Mouse (Mus musculus) forebrain, embryonic 10.5 days (tissue): ENCODE data around the gene Cln6. TPM values are rescaled to one million over a fixed set of nuclear protein-coding genes. Genes with fewer than 3 reads are reported as not detected.
"Not testable (repeated sequence)": the region's sequence is repeated elsewhere in the genome, so short reads cannot be mapped to it uniquely, and the experiment has no call there.

Source experiments
- DNase-seq: peaks from one replicate; pipeline ENCODE4 v3.0.0-alpha.2; 2017; ENCODE audit warnings: low spot score; ENCODE audit errors: extremely low spot score
- H3K27ac ChIP-seq: fragments of 300-500 bp; sonication (generic); 2 replicates; pipeline ENCODE4 v1.5.1; 2016; ENCODE audit warnings: mild to moderate bottlenecking
- H3K27me3 ChIP-seq: fragments of 300-500 bp; sonication (generic); 2 replicates; pipeline ENCODE4 v1.6.1; 2016; ENCODE audit warnings: mild to moderate bottlenecking; ENCODE audit not compliant: poor library complexity, severe bottlenecking
- H3K36me3 ChIP-seq: fragments of 300-500 bp; sonication (generic); replicated peaks from 2 replicates; pipeline ENCODE4 v1.6.1; 2016; ENCODE audit warnings: mild to moderate bottlenecking, moderate library complexity
- H3K4me1 ChIP-seq: fragments of 300-500 bp; sonication (generic); 2 replicates; pipeline ENCODE4 v1.6.1; 2016
- H3K4me3 ChIP-seq: fragments of 300-500 bp; sonication (generic); 2 replicates; pipeline ENCODE4 v1.5.1; 2016; ENCODE audit warnings: mild to moderate bottlenecking, moderate library complexity
- H3K9me3 ChIP-seq: fragments of 300-500 bp; sonication (generic); 2 replicates; pipeline ENCODE4 v1.6.1; 2016; ENCODE audit warnings: mild to moderate bottlenecking, moderate library complexity
- WGBS: fragments of 180-500 bp; shearing (Covaris S2); methylation state at CpG from one replicate; pipeline ENCODE4 v1.1.7; 2016; 5-methylcytosine and 5-hydroxymethylcytosine counted together
- polyA plus RNA-seq: library from polyadenylated mRNA; unstranded; fragments of >200 nt; fragmentation: Nextera tagmentation; extraction: Ambion mirVana; gene quantifications from 2 replicates; pipeline ENCODE4 v1.2.1, GENCODE M21; 2016

Cln6 gene
- polyA plus RNA-seq, 1 experiment from 2014 or later = 16.5 TPM

DNA sequence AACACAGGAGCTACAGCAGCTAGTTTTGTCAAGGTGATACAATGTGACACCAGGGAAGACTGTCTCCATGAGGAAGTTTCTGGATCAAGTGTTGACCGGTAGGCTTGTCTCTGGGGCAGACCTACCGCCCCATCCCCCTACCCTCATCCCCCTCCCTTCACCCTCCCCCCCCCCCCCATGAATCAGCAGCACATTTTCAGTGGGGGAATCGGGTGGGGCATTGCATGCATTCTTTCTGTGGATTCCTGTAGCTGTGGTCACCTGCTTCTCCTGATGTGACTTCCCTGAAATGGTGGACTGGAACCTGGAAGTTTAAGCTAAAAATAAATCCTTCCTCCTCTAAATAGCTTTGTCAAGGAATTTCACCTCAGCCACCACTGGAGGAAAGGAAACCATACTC, 19.1 kb upstream of the Cln6 start:
- Histone ChIP-seq H3K36me3 (no peaks in the 10 kb centered on the region), H3K27me3 (no peaks in the 10 kb centered on the region), H3K27ac (no peak overlapping the region), H3K4me1 (no peaks in the 10 kb centered on the region; the same call in 1 of the 2 replicates), H3K4me3 (no peak overlapping the region), H3K9me3 (no peaks in the 10 kb centered on the region)
- 87% methylated on average over 3 of the region's 3 CpGs for WGBS
- no peak for DNase-seq

GRCm38 (mm10) chr9:62819910-62820309, 18.7 kb upstream of the Cln6 start:
- H3K27ac ChIP-seq, DNase-seq: not testable (repeated sequence)

GRCm38 (mm10) chr9:62820829-62821228, 17.8 kb upstream of the Cln6 start:
- WGBS = 94% methylated on average over 6 of the region's 6 CpGs
- H3K27ac ChIP-seq = no peak overlapping the region
- peaks cover 10% of the 10 kb centered on the region for H3K4me1 ChIP-seq
- H3K27me3 ChIP-seq = no peaks in the 10 kb centered on the region
- H3K9me3 ChIP-seq = no peaks in the 10 kb centered on the region
- no peak for DNase-seq
- H3K4me3 ChIP-seq = no peak overlapping the region
- no peaks in the 10 kb centered on the region for H3K36me3 ChIP-seq

More at GRCm38 (mm10) chr9:62819910-62820309, 18.7 kb upstream of the Cln6 start:
- H3K4me1 ChIP-seq, H3K9me3 ChIP-seq, H3K27me3 ChIP-seq, H3K36me3 ChIP-seq, H3K4me3 ChIP-seq: not testable (repeated sequence)
- WGBS = 90% methylated on average over 6 of the region's 6 CpGs

GRCm38 (mm10) chr9:62821811-62822210, 16.8 kb upstream of the Cln6 start:
- no peaks in the 10 kb centered on the region for H3K9me3 ChIP-seq
- no peaks in the 10 kb centered on the region for H3K27me3 ChIP-seq
- no peak overlapping the region for H3K27ac ChIP-seq
- H3K4me3 ChIP-seq = no peak overlapping the region
- DNase-seq = no peak
- WGBS = 92% methylated on average over 7 of the region's 7 CpGs
- peaks cover 20% of the 10 kb centered on the region for H3K4me1 ChIP-seq
- H3K36me3 ChIP-seq = no peaks in the 10 kb centered on the region

GRCm38 (mm10) chr9:62825791-62826393, 12.7 kb upstream of the Cln6 start:
- Histone ChIP-seq H3K9me3 (no peaks in the 10 kb centered on the region), H3K4me3 (peak overlapping the region; percentile 33), H3K27me3 (no peaks in the 10 kb centered on the region), H3K4me1 (peaks cover 48% of the 10 kb centered on the region), H3K36me3 (no peaks in the 10 kb centered on the region), H3K27ac (peak overlapping the region; percentile 88)
- 6% methylated on average over 8 of the region's 9 CpGs for WGBS
- DNase-seq = peak; percentile 68

DNA sequence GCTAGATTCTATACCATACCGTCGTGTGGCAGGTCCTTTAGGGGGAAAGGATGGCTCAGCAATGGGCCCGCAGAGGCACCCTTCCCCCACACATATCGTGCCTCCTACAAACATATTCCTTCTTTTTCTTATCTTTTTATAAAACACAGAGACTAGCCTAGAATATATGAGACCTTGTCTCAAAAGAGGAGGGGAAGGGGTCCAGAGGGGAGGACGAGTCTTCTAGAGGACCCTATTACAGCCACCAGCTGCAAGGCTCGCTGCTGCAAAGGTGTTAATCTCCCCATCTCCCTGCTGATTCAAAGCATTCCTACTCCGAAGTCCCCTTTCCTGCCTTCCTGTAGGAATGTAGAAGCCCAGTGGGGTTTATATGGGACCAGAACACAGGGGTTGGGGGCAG, 12.1 kb upstream of the Cln6 start:
- H3K36me3 ChIP-seq = no peaks in the 10 kb centered on the region
- H3K4me1 ChIP-seq = peaks cover 48% of the 10 kb centered on the region
- no peaks in the 10 kb centered on the region for H3K9me3 ChIP-seq
- DNase-seq = peak; percentile 27
- H3K27ac ChIP-seq = peak overlapping the region; percentile 88
- 2% methylated on average over 7 of the region's 7 CpGs for WGBS
- H3K27me3 ChIP-seq = no peaks in the 10 kb centered on the region
- peak overlapping the region; percentile 33 for H3K4me3 ChIP-seq

GRCm38 (mm10) chr9:62827939-62828652, 10.5 kb upstream of the Cln6 start:
- H3K27me3 ChIP-seq = no peaks in the 10 kb centered on the region
- peak; percentile 39 for DNase-seq
- WGBS = 5% methylated on average over 24 of the region's 24 CpGs
- peaks cover 48% of the 10 kb centered on the region for H3K4me1 ChIP-seq
- peak overlapping the region; percentile 41 for H3K4me3 ChIP-seq
- H3K27ac ChIP-seq = peak overlapping the region; percentile 88
- no peaks in the 10 kb centered on the region for H3K9me3 ChIP-seq
- H3K36me3 ChIP-seq = no peaks in the 10 kb centered on the region

GRCm38 (mm10) chr9:62828662-62829086, 9.9 kb upstream of the Cln6 start:
- peak; percentile 96 for DNase-seq
- Histone ChIP-seq H3K36me3 (no peaks in the 10 kb centered on the region), H3K4me1 (peaks cover 48% of the 10 kb centered on the region), H3K9me3 (no peaks in the 10 kb centered on the region), H3K27ac (peak overlapping the region; percentile 88), H3K4me3 (peak overlapping the region; percentile 41), H3K27me3 (no peaks in the 10 kb centered on the region)
- WGBS = 0% methylated on average over 23 of the region's 23 CpGs

DNA sequence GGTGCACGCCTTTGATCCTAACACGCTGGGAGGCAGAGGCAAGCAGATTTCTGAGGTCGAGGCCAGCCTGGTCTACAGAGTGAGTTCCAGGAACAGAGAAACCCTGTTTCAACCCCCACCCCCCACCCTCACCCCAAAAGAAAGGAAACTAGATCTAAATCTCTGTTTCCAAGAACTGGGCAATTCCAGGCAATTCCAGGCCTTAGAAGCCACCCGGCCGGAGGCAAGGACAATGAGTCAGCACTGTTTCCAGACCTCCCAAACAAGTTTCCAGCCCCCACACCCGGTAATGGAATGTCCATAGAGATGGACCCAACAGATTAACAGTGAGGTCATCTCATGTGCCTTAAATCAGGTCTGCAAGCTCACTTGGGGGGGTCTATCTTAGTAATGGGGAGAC, 8.7 kb upstream of the Cln6 start:
- no peaks in the 10 kb centered on the region for H3K27me3 ChIP-seq
- no peaks in the 10 kb centered on the region for H3K9me3 ChIP-seq
- H3K4me1 ChIP-seq = peaks cover 47% of the 10 kb centered on the region
- H3K36me3 ChIP-seq = no peaks in the 10 kb centered on the region
- H3K27ac ChIP-seq = no peak overlapping the region
- DNase-seq = no peak
- no peak overlapping the region for H3K4me3 ChIP-seq
- WGBS = 80% methylated on average over 6 of the region's 6 CpGs

DNA sequence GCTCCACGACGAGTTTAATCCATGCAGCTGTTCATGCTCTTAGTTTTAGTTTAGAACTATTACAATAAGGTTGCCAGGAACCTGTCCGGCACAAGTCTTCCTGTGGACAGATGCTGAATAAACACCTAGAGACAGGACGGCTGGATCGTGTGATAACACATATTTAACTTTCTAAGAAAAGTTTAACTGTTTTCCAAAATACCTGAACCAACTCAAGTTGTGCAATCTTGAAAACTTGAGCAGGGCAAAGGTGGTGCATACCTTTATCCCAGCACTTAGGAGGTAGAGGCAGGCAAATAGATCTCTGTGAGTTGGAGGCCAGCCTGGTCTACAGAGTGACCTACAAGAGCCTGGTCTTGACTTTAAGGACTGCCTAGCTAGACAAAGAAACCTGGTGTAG, 3.7 kb upstream of the Cln6 start:
- Histone ChIP-seq H3K4me1 (peaks cover 33% of the 10 kb centered on the region), H3K27ac (no peak overlapping the region), H3K27me3 (no peaks in the 10 kb centered on the region), H3K36me3 (no peaks in the 10 kb centered on the region), H3K9me3 (no peaks in the 10 kb centered on the region), H3K4me3 (no peak overlapping the region)
- 86% methylated on average over 5 of the region's 5 CpGs for WGBS
- no peak for DNase-seq

GRCm38 (mm10) chr9:62835705-62836446, 2.7 kb upstream of the Cln6 start:
- Histone ChIP-seq H3K4me1 (peaks cover 40% of the 10 kb centered on the region), H3K27me3 (no peaks in the 10 kb centered on the region), H3K36me3 (peaks cover 4% of the 10 kb centered on the region; the same call in 1 of the 2 replicates), H3K4me3 (no peak overlapping the region), H3K27ac (0 out of 2 replicates have a peak overlapping the region, but pooled peaks have one; percentile 35), H3K9me3 (no peaks in the 10 kb centered on the region)
- 55% methylated on average over 4 of the region's 4 CpGs for WGBS
- DNase-seq = no peak

DNA sequence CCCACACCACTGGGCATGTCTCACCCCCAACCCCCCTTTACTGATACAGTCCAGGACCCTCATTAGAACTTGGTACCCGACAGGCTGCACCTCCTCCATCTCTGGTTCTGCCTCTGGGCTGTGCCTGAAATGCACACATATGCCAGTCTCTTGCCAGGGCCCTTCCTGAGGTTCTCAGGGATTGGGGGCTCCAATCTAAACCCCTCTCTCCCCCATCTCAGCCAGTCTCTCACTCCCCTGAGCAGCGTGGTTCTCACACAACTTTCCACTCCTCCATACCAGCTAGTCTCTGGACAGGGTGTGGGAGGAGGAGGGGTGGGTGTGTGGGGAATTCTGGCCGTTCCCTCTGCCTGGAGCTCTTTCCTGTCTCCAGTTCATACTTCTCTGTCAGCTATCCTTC, 974 bp upstream of the Cln6 start:
- Histone ChIP-seq H3K4me3 (no peak overlapping the region), H3K27me3 (no peaks in the 10 kb centered on the region), H3K9me3 (no peaks in the 10 kb centered on the region), H3K27ac (peak overlapping the region; percentile 94), H3K4me1 (peaks cover 44% of the 10 kb centered on the region), H3K36me3 (peaks cover 9% of the 10 kb centered on the region)
- 61% methylated on average over 3 of the region's 3 CpGs for WGBS
- no peak for DNase-seq

DNA sequence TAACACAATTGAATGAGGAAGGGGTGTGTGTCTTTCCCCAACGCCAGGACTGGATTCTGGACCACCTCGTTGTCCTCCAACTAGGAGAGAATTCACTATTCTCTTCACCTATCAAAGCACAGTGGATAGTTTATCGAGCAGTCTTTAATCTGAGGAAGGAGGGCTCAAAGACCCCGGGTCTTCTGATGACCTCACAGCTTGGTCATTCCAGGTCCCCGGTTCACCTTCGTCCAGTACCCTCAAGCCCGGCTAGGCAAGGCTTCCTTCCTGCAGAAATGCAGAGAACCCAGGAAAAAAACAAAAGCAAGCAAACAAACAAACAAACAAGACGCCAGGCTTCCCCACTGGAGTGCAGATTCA, 459 bp upstream of the Cln6 start:
- 20% methylated on average over 8 of the region's 8 CpGs for WGBS
- H3K4me3 ChIP-seq = peak overlapping the region; percentile 71
- no peaks in the 10 kb centered on the region for H3K27me3 ChIP-seq
- peaks cover 44% of the 10 kb centered on the region for H3K4me1 ChIP-seq
- peak overlapping the region; percentile 94 for H3K27ac ChIP-seq
- no peak for DNase-seq
- H3K9me3 ChIP-seq = no peaks in the 10 kb centered on the region
- H3K36me3 ChIP-seq = peaks cover 9% of the 10 kb centered on the region
